Mouse (Mus musculus) testis, postnatal 14 days (tissue): ENCODE measurements around the gene Satb2.

Experiments
- DNase-seq: peaks from one replicate; pipeline ENCODE4 v3.0.0; 2021; ENCODE audit warnings: low spot score

The Satb2 gene

DNA sequence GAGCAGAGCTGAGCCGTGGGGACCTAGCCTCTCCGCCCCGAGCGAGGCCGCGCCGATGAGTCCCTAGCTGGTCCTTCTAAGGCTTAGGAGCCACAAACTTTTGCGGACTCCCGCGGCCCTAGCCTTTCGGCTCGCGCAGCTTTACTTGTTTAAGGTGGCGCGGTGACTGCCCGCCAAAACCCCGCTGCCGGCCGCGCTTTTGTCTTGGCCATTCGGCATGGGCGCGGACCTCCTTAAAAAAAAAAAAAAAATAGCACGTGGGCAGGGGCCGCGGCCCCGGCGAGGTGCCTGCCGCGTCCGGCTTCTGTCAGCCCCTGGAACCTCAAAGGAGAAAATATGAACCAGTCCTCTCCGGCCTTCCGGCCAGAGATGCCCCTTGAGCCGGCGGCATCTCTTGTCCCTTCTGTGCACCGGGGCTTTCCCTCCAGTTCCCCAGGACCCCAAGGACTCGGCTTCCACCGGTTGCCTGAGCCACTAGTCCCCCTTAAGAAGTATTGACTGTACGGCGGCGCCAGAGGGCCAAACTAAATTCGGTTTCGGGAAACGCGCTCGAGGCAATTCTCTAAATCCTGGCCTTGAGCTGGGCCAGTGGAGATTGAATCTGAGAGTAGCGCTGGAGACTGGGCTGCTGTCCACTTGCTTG, 5.4 kb downstream of the Satb2 start:
- peak; percentile 92 for DNase-seq

DNA sequence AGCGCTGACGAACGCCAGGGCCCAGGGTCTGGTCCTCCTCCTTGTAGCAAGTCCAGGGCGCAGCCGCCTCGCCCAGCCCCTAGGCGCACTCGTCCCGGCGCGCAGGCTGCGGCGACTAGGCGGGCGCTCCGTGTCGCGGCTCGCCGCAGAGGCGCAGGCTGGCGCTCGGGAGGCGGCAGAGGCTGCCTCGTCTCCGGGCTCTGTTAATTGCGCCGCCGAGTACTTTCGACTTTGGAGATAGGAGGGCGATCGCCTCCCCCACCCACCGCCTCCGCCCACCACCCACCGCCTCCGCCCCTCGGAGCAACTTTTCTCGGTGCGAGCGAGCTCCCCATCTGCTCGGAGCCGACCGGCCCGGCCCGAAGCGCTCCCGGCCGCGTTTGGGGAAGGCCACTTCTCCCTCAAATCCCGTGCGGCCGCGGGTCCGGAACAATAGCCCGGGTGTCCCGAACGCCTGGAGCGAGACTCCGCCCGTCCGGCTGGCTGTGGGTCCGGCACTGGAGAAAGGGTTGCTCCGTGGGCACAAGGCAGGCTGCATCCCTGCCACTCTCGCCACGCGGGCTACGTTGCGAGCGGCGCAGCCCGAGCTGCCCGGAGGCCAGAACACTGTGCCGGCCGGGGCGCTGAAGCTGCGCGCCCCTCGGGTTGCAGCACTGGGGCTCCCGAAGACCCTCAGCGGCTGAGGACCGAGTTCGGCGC, 6.0 kb downstream of the Satb2 start:
- DNase-seq = peak; percentile 46

DNA sequence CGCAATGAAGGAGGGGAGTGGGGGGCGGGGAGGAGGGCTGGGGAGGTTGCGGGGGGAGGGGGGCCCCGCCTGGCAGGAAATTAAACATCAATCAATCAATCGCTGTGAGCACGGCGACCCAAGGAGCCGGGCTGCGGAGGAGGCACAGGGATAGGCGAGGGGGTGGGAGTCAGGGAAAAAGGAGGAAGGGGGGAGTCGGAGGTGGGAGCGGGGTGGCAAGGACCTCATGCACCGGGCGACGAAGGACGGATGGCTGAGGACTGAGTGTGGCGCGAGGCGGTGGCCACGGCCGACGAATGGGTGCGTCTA, 6.6 kb downstream of the Satb2 start:
- no peak for DNase-seq

DNA sequence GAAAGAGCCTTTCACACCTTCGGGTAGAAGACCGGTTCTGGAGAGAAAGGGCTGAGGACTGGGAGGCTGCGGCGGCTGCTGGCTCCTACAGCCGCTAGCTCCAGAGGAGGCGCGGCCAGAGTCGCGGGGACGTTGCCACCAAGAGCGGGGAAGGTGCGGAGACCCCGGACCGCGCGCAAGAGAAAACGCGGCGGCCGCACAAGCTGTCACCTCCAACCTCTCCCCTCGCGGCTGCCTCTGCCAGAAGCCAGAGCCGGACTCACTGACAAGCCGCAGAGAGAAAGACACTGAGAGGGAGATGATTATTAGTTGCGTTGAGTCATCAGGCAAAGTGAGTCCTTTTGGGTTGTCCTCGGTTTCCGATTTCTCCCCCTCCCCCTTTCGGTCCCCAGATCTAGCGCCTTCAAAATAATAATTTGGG, 7.0 kb downstream of the Satb2 start:
- DNase-seq = no peak

DNA sequence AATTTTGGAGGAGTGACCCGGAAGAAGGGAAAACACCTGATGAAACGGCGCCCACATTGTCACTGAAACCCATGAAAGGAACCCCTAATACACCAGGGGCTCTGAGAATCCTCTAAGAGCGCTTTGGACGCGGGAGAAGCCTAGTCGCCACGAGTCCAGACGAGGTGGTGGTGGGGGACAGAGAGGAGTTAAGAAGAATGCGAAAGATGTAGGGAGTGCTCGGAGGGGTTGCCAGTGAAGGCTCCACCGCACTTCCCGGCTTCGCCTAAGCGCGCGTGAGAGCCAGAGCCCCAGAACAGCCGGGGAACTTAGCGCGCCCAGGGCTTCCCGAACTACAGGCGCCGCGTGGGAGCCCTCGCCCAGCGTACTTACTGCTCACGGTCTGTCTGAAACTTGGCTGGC, 7.7 kb downstream of the Satb2 start:
- no peak for DNase-seq

DNA sequence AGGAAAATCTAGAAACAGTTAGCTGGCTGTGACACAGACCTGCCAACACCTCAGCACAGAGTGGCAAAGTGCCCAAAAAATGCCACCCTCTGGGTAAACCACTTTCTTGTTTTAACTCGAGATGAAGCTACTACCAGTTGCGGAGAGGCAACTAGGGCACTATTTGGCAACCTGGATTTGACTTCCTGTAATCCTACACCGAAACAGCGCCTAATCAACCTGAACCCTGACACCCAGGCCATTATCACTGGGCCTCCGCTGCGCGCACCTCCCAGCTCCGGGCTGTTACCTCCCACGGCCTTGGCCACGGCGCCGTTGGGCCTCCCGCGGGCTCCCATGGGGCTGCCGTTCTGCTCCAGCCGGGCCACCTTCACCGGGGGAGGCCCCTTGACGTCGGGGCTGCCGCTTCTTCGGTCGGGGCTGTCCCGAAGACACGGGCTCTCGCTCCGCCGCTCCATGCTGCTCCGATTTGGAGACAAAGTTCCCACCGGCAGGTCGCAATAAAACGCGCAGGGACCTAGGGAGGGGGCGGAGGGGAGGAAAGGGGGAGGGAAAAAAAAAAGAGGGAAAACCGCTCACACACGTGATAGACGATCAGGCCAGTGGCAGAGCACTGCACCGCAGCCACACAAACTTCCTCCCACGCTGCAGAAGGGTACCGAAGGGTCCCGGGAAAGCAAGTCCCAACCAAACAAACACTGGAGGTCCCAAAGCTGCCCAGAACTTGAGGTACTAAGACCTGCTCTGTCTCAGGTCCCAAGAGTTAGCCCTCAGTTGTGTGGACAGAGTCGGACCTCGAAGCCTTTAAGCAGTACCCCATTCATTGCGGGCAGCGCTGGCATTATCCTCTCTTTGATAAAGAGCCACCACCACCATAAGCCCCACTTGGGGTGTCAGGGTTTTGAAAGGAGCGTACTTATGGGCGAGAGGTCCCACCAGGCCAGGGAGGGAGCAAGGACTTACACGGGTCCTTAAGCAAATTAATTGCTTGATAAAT, 8.8 kb downstream of the Satb2 start:
- DNase-seq = no peak

DNA sequence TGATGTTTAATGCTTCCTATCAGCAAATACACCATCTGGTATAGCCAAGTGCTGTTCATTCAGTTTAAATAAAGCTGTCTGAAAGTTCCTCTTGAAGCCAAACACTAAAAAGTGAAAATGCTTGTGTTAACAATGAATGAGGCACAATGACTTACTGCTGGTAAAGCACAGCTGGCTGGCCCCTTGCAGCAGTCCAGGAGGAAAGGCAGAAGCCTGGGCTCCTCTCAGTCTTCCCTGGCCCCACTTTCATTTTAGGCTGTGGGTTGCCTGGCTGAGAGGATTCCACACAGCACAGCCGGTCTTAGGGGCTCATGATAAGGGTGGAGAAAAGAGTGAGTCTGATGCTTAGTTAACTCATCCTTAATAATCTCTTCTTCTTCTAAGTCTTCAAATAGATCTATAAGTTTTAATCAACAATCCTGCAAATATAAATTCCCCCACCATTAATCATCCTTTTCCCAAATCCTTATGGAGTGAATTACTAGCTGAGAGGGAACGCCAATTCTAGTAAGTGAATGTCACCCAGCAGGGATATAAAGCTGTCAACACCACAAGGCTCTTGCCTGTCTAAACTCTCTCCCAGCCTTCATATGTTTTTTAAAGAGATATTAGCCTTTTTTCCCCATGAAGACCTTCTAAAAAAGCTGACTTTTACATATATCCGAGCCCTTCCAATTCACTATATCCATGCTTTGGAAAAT, 12.4 kb downstream of the Satb2 start:
- DNase-seq = no peak

DNA sequence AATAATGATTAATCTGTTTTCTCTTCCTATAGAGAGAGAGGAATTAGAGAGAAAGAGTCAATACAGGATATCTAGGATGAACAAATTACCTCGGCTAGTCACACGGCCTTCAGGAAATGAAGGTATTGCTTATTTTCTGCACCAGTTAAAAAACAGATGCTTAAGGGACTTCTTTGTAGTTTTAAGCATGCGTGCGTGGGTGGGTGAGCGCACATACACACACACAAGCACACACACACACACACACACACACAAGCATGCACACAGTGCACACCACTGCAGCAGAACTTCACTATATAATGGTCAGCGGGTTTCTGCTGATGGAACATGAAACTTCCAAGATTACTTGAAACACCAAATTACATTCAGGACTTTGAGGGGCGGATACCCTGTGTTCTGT, 14.0 kb downstream of the Satb2 start:
- DNase-seq = no peak

- no peak for DNase-seq
Measured at GRCm38 (mm10) chr1:56963291-56963690, 15.2 kb downstream of the Satb2 start.

GRCm38 (mm10) chr1:56958996-56959395, 19.5 kb downstream of the Satb2 start:
- no peak for DNase-seq

- no peak for DNase-seq
Measured at GRCm38 (mm10) chr1:56957942-56958341, 20.5 kb downstream of the Satb2 start.

GRCm38 (mm10) chr1:56956811-56957210, 21.6 kb downstream of the Satb2 start:
- no peak for DNase-seq

- no peak for DNase-seq
Measured at GRCm38 (mm10) chr1:56955739-56956085, 22.7 kb downstream of the Satb2 start.

DNA sequence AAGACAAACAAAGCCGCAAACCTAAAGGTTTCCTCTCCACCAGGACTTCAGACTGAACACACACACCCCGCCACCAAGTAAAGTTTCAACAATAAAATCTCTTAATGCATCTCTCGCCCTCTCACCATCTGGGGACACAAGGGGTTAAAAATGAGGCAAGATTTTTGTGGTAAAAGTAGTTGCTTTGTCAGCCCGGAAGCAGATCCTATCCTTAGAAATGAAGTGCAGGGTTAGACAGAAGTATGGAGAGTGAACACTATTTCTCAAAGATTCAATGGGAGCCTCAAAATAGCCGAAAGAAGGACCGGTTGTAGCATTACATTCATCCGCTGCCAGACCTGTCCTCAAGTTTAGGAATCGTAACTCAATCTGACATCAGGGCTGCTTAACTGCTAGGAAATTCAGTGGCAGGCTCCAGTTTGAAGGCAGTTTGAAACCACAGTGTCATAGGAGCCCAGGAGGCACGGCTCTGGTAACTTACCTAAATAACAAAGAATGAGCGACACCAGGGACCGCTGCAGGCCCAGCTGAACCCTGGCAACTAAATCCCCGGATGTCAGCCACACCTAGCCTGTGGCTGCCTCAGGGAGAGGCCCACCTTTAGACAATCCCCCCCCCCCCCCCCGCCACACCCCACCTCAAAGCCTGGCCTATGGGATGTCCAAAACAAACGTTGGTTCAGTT, 23.3 kb downstream of the Satb2 start:
- DNase-seq = no peak

DNA sequence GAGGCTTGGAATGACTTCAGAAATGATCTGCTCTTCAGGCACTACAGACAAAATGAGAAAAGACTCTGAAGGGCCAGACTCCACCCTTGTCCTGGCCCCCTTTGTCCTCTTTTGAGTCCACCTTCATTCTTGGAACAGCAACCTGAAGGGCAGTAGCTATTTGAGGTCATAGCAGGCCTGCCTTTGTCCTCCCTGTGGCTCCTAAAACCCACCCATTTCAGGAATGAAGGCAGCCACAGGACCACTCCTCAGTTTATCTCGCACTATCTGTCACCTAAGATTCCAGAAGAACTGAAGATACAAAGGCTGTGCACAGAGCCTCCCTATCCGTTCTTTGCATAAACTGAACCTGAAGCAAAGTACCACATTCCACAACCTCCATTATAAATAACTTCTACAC, 24.9 kb downstream of the Satb2 start:
- DNase-seq = no peak

DNA sequence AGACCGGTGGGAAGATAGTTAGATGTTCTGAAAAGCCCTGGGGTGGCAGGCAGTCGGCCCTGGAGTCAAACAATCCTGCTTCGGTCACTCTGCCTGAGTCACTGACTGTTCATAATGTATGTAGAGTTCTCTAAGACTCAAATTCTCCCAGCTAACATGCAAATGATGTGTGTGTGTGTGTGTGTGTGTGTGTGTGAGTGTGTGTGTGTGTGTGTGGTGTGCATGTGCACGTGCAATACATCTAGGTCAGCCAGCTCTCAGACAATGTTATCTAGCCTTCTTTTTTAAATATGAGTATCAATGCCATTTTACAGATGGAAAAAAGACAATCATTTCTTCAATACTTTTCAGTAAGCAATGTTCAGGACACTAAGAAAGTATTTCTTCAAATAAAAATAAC, 26.5 kb downstream of the Satb2 start:
- no peak for DNase-seq

DNA sequence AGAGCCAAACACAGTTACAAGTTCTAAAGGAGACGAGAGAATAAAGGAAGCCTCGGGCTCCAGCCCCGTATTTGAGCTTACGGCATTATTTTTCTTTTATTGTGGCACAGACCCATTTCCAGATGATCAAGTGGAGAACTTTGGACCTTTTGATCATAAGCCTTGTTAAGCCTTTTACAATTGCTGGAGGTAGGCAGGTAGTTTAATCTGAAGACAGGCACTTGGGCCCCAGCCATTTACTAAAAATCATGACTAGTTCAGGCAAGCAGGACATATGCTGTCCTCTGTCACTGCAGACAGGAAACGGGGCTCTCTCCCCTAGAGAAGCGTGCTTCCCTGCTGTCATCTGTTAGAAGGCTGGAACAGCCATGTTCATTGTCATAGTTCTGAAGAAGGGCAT, 26.9 kb downstream of the Satb2 start:
- no peak for DNase-seq

GRCm38 (mm10) chr1:56939432-56939831, 39.0 kb downstream of the Satb2 start:
- no peak for DNase-seq

- DNase-seq = no peak
Measured at GRCm38 (mm10) chr1:56938432-56938831, 40.0 kb downstream of the Satb2 start.

DNA sequence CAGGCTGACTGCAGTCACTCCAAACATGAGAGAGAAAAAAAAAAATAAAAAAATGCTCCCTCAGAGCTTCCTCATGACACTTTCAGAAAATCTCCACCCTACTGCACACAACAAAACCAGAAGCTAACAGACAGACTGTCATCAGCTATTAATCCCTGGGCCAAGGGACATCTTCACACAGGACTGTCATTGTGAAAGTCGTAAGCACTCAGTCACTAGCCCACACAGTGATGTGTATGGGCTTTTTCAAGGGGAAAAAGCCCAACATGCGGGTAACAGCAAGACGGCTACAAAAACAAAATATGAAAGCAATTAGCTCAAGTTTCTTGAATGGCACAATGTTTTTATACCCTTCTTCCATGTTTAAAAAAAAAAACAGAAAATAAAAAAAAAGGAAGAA, 41.9 kb downstream of the Satb2 start:
- DNase-seq = no peak

GRCm38 (mm10) chr1:56933821-56934220, 44.6 kb downstream of the Satb2 start:
- DNase-seq = no peak

GRCm38 (mm10) chr1:56930096-56930495, 48.4 kb downstream of the Satb2 start:
- DNase-seq = no peak
